Mouse (Mus musculus) neural tube, embryonic 11.5 days (tissue): ENCODE data around the gene Prss54. TPM values are rescaled to one million over a fixed set of nuclear protein-coding genes. Genes with fewer than 3 reads are reported as not detected.

Source experiments
- ATAC-seq: fragments of 200-750 bp; cut with Nextera tagmentation; 2 replicates; pipeline ENCODE4 v1.8.0; 2017; ENCODE audit warnings: moderate number of reproducible peaks, mild to moderate bottlenecking, moderate TSS enrichment, moderate library complexity; ENCODE audit not compliant: insufficient read depth, low FRiP score, low TSS enrichment
- DNase-seq: peaks from one replicate; pipeline ENCODE4 v3.0.0-alpha.2; 2015; ENCODE audit warnings: low spot score
- H3K27ac ChIP-seq: fragments of 300-500 bp; sonication (generic); 2 replicates; pipeline ENCODE4 v1.5.1; 2014; ENCODE audit warnings: low read depth, mild to moderate bottlenecking, low read length
- H3K27me3 ChIP-seq: fragments of 300-500 bp; sonication (generic); 2 replicates; pipeline ENCODE4 v1.6.1; 2014; ENCODE audit warnings: mild to moderate bottlenecking, low read length, mixed read lengths; ENCODE audit not compliant: control insufficient read depth, insufficient read depth
- H3K36me3 ChIP-seq: fragments of 300-500 bp; sonication (generic); 2 replicates; pipeline ENCODE4 v1.6.1; 2014; ENCODE audit warnings: mild to moderate bottlenecking, low read length, moderate library complexity, mixed read lengths; ENCODE audit not compliant: control insufficient read depth, insufficient read depth
- H3K4me1 ChIP-seq: fragments of 300-500 bp; sonication (generic); 2 replicates; pipeline ENCODE4 v1.6.1; 2014; ENCODE audit warnings: low read length, mixed read lengths; ENCODE audit not compliant: control insufficient read depth, insufficient read depth
- H3K4me2 ChIP-seq: fragments of 300-500 bp; sonication (generic); 2 replicates; pipeline ENCODE4 v1.6.1; 2014; ENCODE audit warnings: low read depth, mild to moderate bottlenecking, moderate library complexity
- H3K4me3 ChIP-seq: fragments of 300-500 bp; sonication (generic); 2 replicates; pipeline ENCODE4 v1.5.1; 2014; ENCODE audit warnings: low read depth, low read length
- H3K9ac ChIP-seq: fragments of 300-500 bp; sonication (generic); 2 replicates; pipeline ENCODE4 v1.6.1; 2014; ENCODE audit warnings: mild to moderate bottlenecking, low read length
- H3K9me3 ChIP-seq: fragments of 300-500 bp; sonication (generic); 2 replicates; pipeline ENCODE4 v1.6.1; 2016; ENCODE audit warnings: low read length; ENCODE audit not compliant: control insufficient read depth
- WGBS: fragments of 180-500 bp; shearing (Covaris S2); extraction: QIAGEN DNeasy Blood & Tissue Kit; methylation state at CpG from one replicate; pipeline ENCODE4 v1.1.7; 2014; 5-methylcytosine and 5-hydroxymethylcytosine counted together
- polyA plus RNA-seq: library from polyadenylated mRNA; unstranded; fragments of >200 nt; fragmentation: Nextera tagmentation; extraction: Ambion mirVana; gene quantifications from 2 replicates; pipeline ENCODE4 v1.2.1, GENCODE M21; 2014

The Prss54 gene
- polyA plus RNA-seq, 1 experiment from 2014 or later = not detected

GRCm38 (mm10) chr8:95602168-95602567 is 26.0 kb upstream of the Prss54 start:
- WGBS = 83% methylated on average over 2 of the region's 2 CpGs
- no peak for DNase-seq
- Histone ChIP-seq H3K4me2 (no peak overlapping the region), H3K9me3 (no peaks in the 10 kb centered on the region), H3K4me1 (no peaks in the 10 kb centered on the region), H3K27ac (no peak overlapping the region), H3K4me3 (no peak overlapping the region), H3K27me3 (no peaks in the 10 kb centered on the region), H3K36me3 (no peaks in the 10 kb centered on the region), H3K9ac (no peak overlapping the region)
- no peak for ATAC-seq

- Histone ChIP-seq H3K27ac (no peak overlapping the region), H3K36me3 (no peaks in the 10 kb centered on the region), H3K9me3 (no peaks in the 10 kb centered on the region), H3K27me3 (no peaks in the 10 kb centered on the region), H3K4me3 (no peak overlapping the region), H3K9ac (no peak overlapping the region), H3K4me1 (no peaks in the 10 kb centered on the region), H3K4me2 (no peak overlapping the region)
- ATAC-seq = no peak
- no peak for DNase-seq
- 64% methylated on average over 15 of the region's 15 CpGs for WGBS
These were observed 25.2 kb upstream of the Prss54 start for GRCm38 (mm10) chr8:95601306-95601705.

GRCm38 (mm10) chr8:95599861-95600260 is 23.7 kb upstream of the Prss54 start:
- H3K36me3 ChIP-seq = no peaks in the 10 kb centered on the region
- H3K27me3 ChIP-seq = no peaks in the 10 kb centered on the region
- no peak overlapping the region for H3K4me2 ChIP-seq
- 12% methylated on average over 11 of the region's 11 CpGs for WGBS
- H3K9me3 ChIP-seq = no peaks in the 10 kb centered on the region
- DNase-seq (peak; percentile 85), ATAC-seq (no peak)
- no peak overlapping the region for H3K9ac ChIP-seq
- no peaks in the 10 kb centered on the region for H3K4me1 ChIP-seq
- no peak overlapping the region for H3K4me3 ChIP-seq
- no peak overlapping the region for H3K27ac ChIP-seq

GRCm38 (mm10) chr8:95596841-95597241 is 20.7 kb upstream of the Prss54 start:
- Histone ChIP-seq H3K4me2 (no peak overlapping the region), H3K4me3 (no peak overlapping the region), H3K27ac (no peak overlapping the region), H3K9me3 (no peaks in the 10 kb centered on the region), H3K9ac (no peak overlapping the region), H3K27me3 (no peaks in the 10 kb centered on the region), H3K4me1 (no peaks in the 10 kb centered on the region), H3K36me3 (no peaks in the 10 kb centered on the region)
- no peak for DNase-seq
- WGBS = 56% methylated on average over 4 of the region's 4 CpGs
- no peak for ATAC-seq

GRCm38 (mm10) chr8:95595131-95595530 is 19.0 kb upstream of the Prss54 start:
- Histone ChIP-seq H3K4me1 (no peaks in the 10 kb centered on the region), H3K4me3 (no peak overlapping the region), H3K27me3 (no peaks in the 10 kb centered on the region), H3K27ac (no peak overlapping the region), H3K9me3 (no peaks in the 10 kb centered on the region), H3K4me2 (no peak overlapping the region), H3K9ac (no peak overlapping the region), H3K36me3 (no peaks in the 10 kb centered on the region)
- WGBS = 89% methylated on average over 14 of the region's 14 CpGs
- no peak for ATAC-seq
- DNase-seq = no peak

GRCm38 (mm10) chr8:95593439-95594393 is 17.6 kb upstream of the Prss54 start:
- DNase-seq = no peak
- ATAC-seq = no peak
- Histone ChIP-seq H3K4me1 (no peaks in the 10 kb centered on the region), H3K9me3 (no peaks in the 10 kb centered on the region), H3K36me3 (no peaks in the 10 kb centered on the region), H3K27me3 (no peaks in the 10 kb centered on the region), H3K4me3 (no peak overlapping the region), H3K27ac (no peak overlapping the region), H3K9ac (no peak overlapping the region), H3K4me2 (no peak overlapping the region)
- WGBS = 89% methylated on average over 7 of the region's 7 CpGs

- no peak overlapping the region for H3K9ac ChIP-seq
- ATAC-seq = no peak
- H3K4me3 ChIP-seq = no peak overlapping the region
- H3K27me3 ChIP-seq = no peaks in the 10 kb centered on the region
- H3K4me1 ChIP-seq = no peaks in the 10 kb centered on the region
- no peaks in the 10 kb centered on the region for H3K9me3 ChIP-seq
- no peaks in the 10 kb centered on the region for H3K36me3 ChIP-seq
- DNase-seq = no peak
- 82% methylated on average over 12 of the region's 12 CpGs for WGBS
- no peak overlapping the region for H3K27ac ChIP-seq
- H3K4me2 ChIP-seq = no peak overlapping the region
These were observed 16.1 kb upstream of the Prss54 start for GRCm38 (mm10) chr8:95592131-95592780.

GRCm38 (mm10) chr8:95590539-95590938 is 14.4 kb upstream of the Prss54 start:
- no peak for ATAC-seq
- Histone ChIP-seq H3K27me3 (no peaks in the 10 kb centered on the region), H3K4me3 (no peak overlapping the region), H3K9ac (no peak overlapping the region), H3K4me1 (no peaks in the 10 kb centered on the region), H3K36me3 (no peaks in the 10 kb centered on the region), H3K9me3 (no peaks in the 10 kb centered on the region), H3K27ac (no peak overlapping the region), H3K4me2 (no peak overlapping the region)
- 78% methylated on average over 4 of the region's 4 CpGs for WGBS
- no peak for DNase-seq

- H3K9ac ChIP-seq = no peak overlapping the region
- no peaks in the 10 kb centered on the region for H3K36me3 ChIP-seq
- ATAC-seq = no peak
- H3K4me3 ChIP-seq = no peak overlapping the region
- no peaks in the 10 kb centered on the region for H3K4me1 ChIP-seq
- no peak for DNase-seq
- H3K9me3 ChIP-seq = no peaks in the 10 kb centered on the region
- no peaks in the 10 kb centered on the region for H3K27me3 ChIP-seq
- WGBS = 60% methylated on average over 10 of the region's 10 CpGs
- no peak overlapping the region for H3K4me2 ChIP-seq
- H3K27ac ChIP-seq = no peak overlapping the region
These were observed 13.1 kb upstream of the Prss54 start for GRCm38 (mm10) chr8:95589282-95589681.
